In genomic region chr6:7695901-7696300, GRCm38 (mm10) we compare ENCODE assay signal across 19 mouse cellular contexts.
"Had no signal": no experiment of that assay in that cellular context is flagged by ENCODE, and none has a peak within 500 bp of the region (broad histone marks: within the 10 kb centered on the region; RNA-seq: fewer than 3 reads in every experiment).

No protein-coding gene starts in this region.

- H3K9ac ChIP-seq: intestine, embryonic 15.5 days; kidney, embryonic 15.5 days; limb, embryonic 13.5 days; lung, embryonic 14.5 days had no signal

- H3K4me3 ChIP-seq: intestine, embryonic 15.5 days; kidney, embryonic 15.5 days; limb, embryonic 10.5 days; limb, embryonic 13.5 days; megakaryocyte, embryonic 14.5 days; midbrain, embryonic 10.5 days had no signal

- ATAC-seq: intestine, embryonic 15.5 days; lung, postnatal 0 days had no signal

- H3K4me2 ChIP-seq: intestine, embryonic 15.5 days; kidney, embryonic 15.5 days; limb, embryonic 13.5 days; lung, embryonic 14.5 days had no signal

- H3K4me1 ChIP-seq: intestine, embryonic 15.5 days had no signal

- H3K27ac ChIP-seq: intestine, embryonic 15.5 days; kidney, embryonic 15.5 days; limb, embryonic 10.5 days; limb, embryonic 13.5 days; midbrain, embryonic 10.5 days; stomach, postnatal 0 days had no signal

- H3K36me3 ChIP-seq: intestine, embryonic 15.5 days; kidney, embryonic 15.5 days; limb, embryonic 10.5 days; limb, embryonic 13.5 days; midbrain, embryonic 10.5 days had no signal

- H3K27me3 ChIP-seq: intestine, embryonic 15.5 days; limb, embryonic 13.5 days had no signal

- H3K9me3 ChIP-seq: intestine, embryonic 15.5 days; kidney, embryonic 15.5 days; limb, embryonic 10.5 days; limb, embryonic 13.5 days; megakaryocyte, embryonic 14.5 days; midbrain, embryonic 10.5 days had no signal

- DNase-seq: kidney, adult 11 months; kidney, adult 8-10 months; kidney, postnatal 10 days; kidney, postnatal 36 days; lung, embryonic 14.5 days; midbrain, embryonic 14.5 days; right cerebral cortex, postnatal 14 days; right cerebral cortex, postnatal 4 days; thymus, adult 2 months; thymus, postnatal 14 days; thymus, postnatal 4 days had no signal
